Mouse (Mus musculus): Measurements from ENCODE around the gene Gm6096. TPM values are rescaled to one million over a fixed set of nuclear protein-coding genes. Genes with fewer than 3 reads are reported as not detected.

Gm6096 gene
- polyA plus RNA-seq, 2 experiments from 2014 or later, result 1.6 TPM; not detected in 1

Other genes with a start within 250 kb of the Gm6096 start
- not detected for gene Scgb2b27, start 237.1 kb upstream of the Gm6096 start, polyA plus RNA-seq (2017; shearing (Covaris generic))
- not detected for gene Scgb1b27, start 229.6 kb upstream of the Gm6096 start, polyA plus RNA-seq (2017; shearing (Covaris generic))
- not detected for gene Scgb1b30, start 155.6 kb upstream of the Gm6096 start, polyA plus RNA-seq (2017; shearing (Covaris generic))
- gene Wtip, start 117.8 kb upstream of the Gm6096 start, polyA plus RNA-seq (2017; shearing (Covaris generic)), result not detected
- 10 to 100 TPM; 79.0 to 92.8 TPM for gene Uba2, start 81.4 kb upstream of the Gm6096 start, polyA plus RNA-seq (2017; shearing (Covaris generic))
- 10 to 100 TPM; 27.0 to 30.8 TPM for gene Pdcd2l, start 54.4 kb upstream of the Gm6096 start, polyA plus RNA-seq (2017; shearing (Covaris generic))
- 100 to 1,000 TPM; 458 to 463 TPM for gene Gpi1, start 20.7 kb upstream of the Gm6096 start, polyA plus RNA-seq (2017; shearing (Covaris generic))
- 10 to 100 TPM; 22.7 to 30.8 TPM for gene 4931406P16Rik, start 62.5 kb downstream of the Gm6096 start, polyA plus RNA-seq (2017; shearing (Covaris generic))
- 10 to 100 TPM; 30.7 to 49.8 TPM for gene Lsm14a, start 142.3 kb downstream of the Gm6096 start, polyA plus RNA-seq (2017; shearing (Covaris generic))

Measured in CD4-positive, CD25-positive, alpha-beta regulatory T cell, adult 4 months (primary cell).